Mouse (Mus musculus) hindbrain, embryonic 14.5 days (tissue): ENCODE measurements around the gene Il17ra. TPM values are rescaled to one million over a fixed set of nuclear protein-coding genes. Genes with fewer than 3 reads are reported as not detected.

Source experiments
- ATAC-seq: fragments of 200-750 bp; cut with Nextera tagmentation; 2 replicates; pipeline ENCODE4 v1.8.0; 2017; ENCODE audit warnings: moderate number of reproducible peaks, mild to moderate bottlenecking, moderate TSS enrichment, moderate library complexity; ENCODE audit not compliant: low FRiP score
- DNase-seq: peaks from one replicate; pipeline ENCODE4 v3.0.0-alpha.2; 2015; ENCODE audit warnings: low spot score
- H3K27ac ChIP-seq: fragments of 300-500 bp; sonication (generic); 2 replicates; pipeline ENCODE4 v1.5.1; 2014; ENCODE audit warnings: mild to moderate bottlenecking, moderate library complexity
- H3K27me3 ChIP-seq: fragments of 300-500 bp; sonication (generic); 2 replicates; pipeline ENCODE4 v1.6.1; 2014; ENCODE audit warnings: mild to moderate bottlenecking, low read length, mixed read lengths; ENCODE audit not compliant: control insufficient read depth, insufficient read depth
- H3K36me3 ChIP-seq: fragments of 300-500 bp; sonication (generic); replicated peaks from 2 replicates; pipeline ENCODE4 v1.6.1; 2014; ENCODE audit not compliant: control insufficient read depth, insufficient read depth
- H3K4me1 ChIP-seq: fragments of 300-500 bp; sonication (generic); replicated peaks from 2 replicates; pipeline ENCODE4 v1.6.1; 2014; ENCODE audit warnings: antibody characterized with exemption, low read length, mixed read lengths; ENCODE audit not compliant: control insufficient read depth, insufficient read depth
- H3K4me2 ChIP-seq: fragments of 300-500 bp; sonication (generic); replicated peaks from 2 replicates; pipeline ENCODE4 v1.6.1; 2014; ENCODE audit warnings: mild to moderate bottlenecking, moderate library complexity
- H3K4me3 ChIP-seq: fragments of 300-500 bp; sonication (generic); replicated peaks from 2 replicates; pipeline ENCODE4 v1.5.1; 2014; ENCODE audit warnings: mild to moderate bottlenecking, low read length
- H3K9ac ChIP-seq: fragments of 300-500 bp; sonication (generic); 2 replicates; pipeline ENCODE4 v1.6.1; 2014
- H3K9me3 ChIP-seq: fragments of 300-500 bp; sonication (generic); 2 replicates; pipeline ENCODE4 v1.6.1; 2016; ENCODE audit warnings: low read length; ENCODE audit not compliant: control insufficient read depth
- whole genome bisulfite sequencing: fragments of 180-500 bp; shearing (Covaris S2); extraction: QIAGEN DNeasy Blood & Tissue Kit; methylation state at CpG from one replicate; pipeline ENCODE4 v1.1.7; 2014; 5-methylcytosine and 5-hydroxymethylcytosine counted together
- polyA plus RNA-seq: library from polyadenylated mRNA; unstranded; fragments of >200 nt; fragmentation: Nextera tagmentation; extraction: Ambion mirVana; gene quantifications from 2 replicates; pipeline ENCODE4 v1.2.1, GENCODE M21; 2014

Gene Il17ra
- polyA plus RNA-seq, 1 experiment from 2014 or later, result 3.6 TPM

DNA sequence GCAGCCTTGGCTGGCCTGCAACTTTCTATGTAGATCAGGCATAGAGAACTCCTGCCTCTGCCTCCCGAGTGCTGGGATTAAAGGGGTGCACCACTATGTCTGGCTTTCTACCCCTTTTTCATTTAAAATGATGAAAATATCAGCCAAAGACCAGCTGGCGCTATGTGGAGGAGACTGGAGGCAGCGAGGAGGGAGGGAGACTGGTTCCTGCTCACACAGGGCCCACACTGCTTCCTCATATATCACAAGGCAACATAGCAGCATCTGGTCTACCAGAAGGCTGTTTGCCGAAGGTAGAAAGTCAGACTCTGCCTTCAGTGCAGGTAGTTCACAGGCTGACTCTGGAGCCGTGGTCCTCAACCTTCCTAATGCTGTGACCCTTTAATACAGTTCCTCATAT lies 17.3 kb downstream of the Il17ra start:
- DNase-seq (no peak), ATAC-seq (no peak)
- 94% methylated on average over 5 of the region's 5 CpGs for WGBS
- Histone ChIP-seq H3K4me3 (no peak overlapping the region), H3K4me1 (no peaks in the 10 kb centered on the region), H3K27ac (no peak overlapping the region), H3K36me3 (0 out of 2 replicates have a peak, but pooled peaks cover 3% of the 10 kb centered on the region), H3K9ac (no peak overlapping the region), H3K9me3 (no peaks in the 10 kb centered on the region), H3K4me2 (no peak overlapping the region), H3K27me3 (no peaks in the 10 kb centered on the region)

DNA sequence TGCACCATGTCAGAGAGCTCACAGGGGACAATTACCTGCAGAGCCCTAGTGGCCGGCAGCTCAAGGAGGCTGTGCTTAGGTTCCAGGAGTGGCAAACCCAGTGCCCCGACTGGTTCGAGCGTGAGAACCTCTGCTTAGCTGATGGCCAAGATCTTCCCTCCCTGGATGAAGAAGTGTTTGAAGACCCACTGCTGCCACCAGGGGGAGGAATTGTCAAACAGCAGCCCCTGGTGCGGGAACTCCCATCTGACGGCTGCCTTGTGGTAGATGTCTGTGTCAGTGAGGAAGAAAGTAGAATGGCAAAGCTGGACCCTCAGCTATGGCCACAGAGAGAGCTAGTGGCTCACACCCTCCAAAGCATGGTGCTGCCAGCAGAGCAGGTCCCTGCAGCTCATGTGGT lies 18.5 kb downstream of the Il17ra start:
- H3K4me3 ChIP-seq, result no peak overlapping the region
- H3K9me3 ChIP-seq, result no peaks in the 10 kb centered on the region
- no peaks in the 10 kb centered on the region for H3K4me1 ChIP-seq
- H3K27ac ChIP-seq, result no peak overlapping the region
- ATAC-seq (no peak), DNase-seq (no peak)
- 85% methylated on average over 6 of the region's 6 CpGs for WGBS
- H3K27me3 ChIP-seq, result no peaks in the 10 kb centered on the region
- H3K36me3 ChIP-seq, result 0 out of 2 replicates have a peak, but pooled peaks cover 3% of the 10 kb centered on the region
- H3K4me2 ChIP-seq, result no peak overlapping the region
- H3K9ac ChIP-seq, result no peak overlapping the region

DNA sequence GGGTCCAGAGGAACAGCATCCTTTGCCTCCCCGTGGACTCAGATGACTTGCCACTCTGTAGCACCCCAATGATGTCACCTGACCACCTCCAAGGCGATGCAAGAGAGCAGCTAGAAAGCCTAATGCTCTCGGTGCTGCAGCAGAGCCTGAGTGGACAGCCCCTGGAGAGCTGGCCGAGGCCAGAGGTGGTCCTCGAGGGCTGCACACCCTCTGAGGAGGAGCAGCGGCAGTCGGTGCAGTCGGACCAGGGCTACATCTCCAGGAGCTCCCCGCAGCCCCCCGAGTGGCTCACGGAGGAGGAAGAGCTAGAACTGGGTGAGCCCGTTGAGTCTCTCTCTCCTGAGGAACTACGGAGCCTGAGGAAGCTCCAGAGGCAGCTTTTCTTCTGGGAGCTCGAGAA lies 19.0 kb downstream of the Il17ra start:
- ATAC-seq, result no peak
- Histone ChIP-seq H3K4me1 (no peaks in the 10 kb centered on the region), H3K4me2 (no peak overlapping the region), H3K36me3 (0 out of 2 replicates have a peak, but pooled peaks cover 3% of the 10 kb centered on the region), H3K9me3 (no peaks in the 10 kb centered on the region), H3K4me3 (no peak overlapping the region), H3K27ac (no peak overlapping the region), H3K27me3 (no peaks in the 10 kb centered on the region), H3K9ac (no peak overlapping the region)
- 96% methylated on average over 14 of the region's 14 CpGs for WGBS
- no peak for DNase-seq

- Histone ChIP-seq H3K4me1 (no peaks in the 10 kb centered on the region), H3K36me3 (0 out of 2 replicates have a peak, but pooled peaks cover 3% of the 10 kb centered on the region), H3K4me3 (no peak overlapping the region), H3K9me3 (no peaks in the 10 kb centered on the region), H3K27me3 (no peaks in the 10 kb centered on the region), H3K27ac (no peak overlapping the region), H3K9ac (no peak overlapping the region), H3K4me2 (no peak overlapping the region)
- 41% methylated on average over 6 of the region's 6 CpGs for WGBS
- no peak for DNase-seq
- ATAC-seq, result no peak
These were observed 19.7 kb downstream of the Il17ra start for GRCm38 (mm10) chr6:120482756-120483155.

DNA sequence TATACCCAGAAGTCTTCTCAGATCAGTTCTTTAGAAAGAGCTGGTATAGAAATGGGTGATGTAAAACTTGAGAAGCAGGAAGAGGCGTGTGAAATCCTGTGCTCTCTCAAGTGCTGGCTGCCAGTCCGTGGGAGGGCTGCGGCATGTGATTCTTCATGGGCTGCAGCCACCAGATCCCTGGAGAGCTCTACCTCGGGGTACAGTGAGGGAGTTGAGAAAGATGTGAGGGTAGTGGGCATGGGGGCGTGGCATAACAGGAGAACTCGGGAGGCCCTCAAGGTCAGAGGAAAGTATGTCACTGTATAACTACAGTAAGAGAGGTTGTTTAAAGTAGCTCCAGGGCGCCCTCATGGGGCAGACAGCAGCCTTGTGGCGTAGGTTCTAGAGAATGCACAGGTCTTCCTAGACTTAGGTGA lies 20.2 kb downstream of the Il17ra start:
- no peaks in the 10 kb centered on the region for H3K9me3 ChIP-seq
- no peak overlapping the region for H3K4me3 ChIP-seq
- 41% methylated on average over 8 of the region's 8 CpGs for WGBS
- no peak overlapping the region for H3K9ac ChIP-seq
- no peaks in the 10 kb centered on the region for H3K27me3 ChIP-seq
- no peaks in the 10 kb centered on the region for H3K4me1 ChIP-seq
- H3K36me3 ChIP-seq, result 0 out of 2 replicates have a peak, but pooled peaks cover 3% of the 10 kb centered on the region
- peak; percentile 26; the same call in 1 of the 2 replicates for ATAC-seq
- no peak overlapping the region for H3K27ac ChIP-seq
- H3K4me2 ChIP-seq, result no peak overlapping the region
- no peak for DNase-seq

GRCm38 (mm10) chr6:120485038-120485437 lies 22.0 kb downstream of the Il17ra start:
- H3K27me3 ChIP-seq, result no peaks in the 10 kb centered on the region
- H3K9me3 ChIP-seq, result no peaks in the 10 kb centered on the region
- no peaks in the 10 kb centered on the region for H3K36me3 ChIP-seq
- DNase-seq, result no peak
- no peak for ATAC-seq
- 82% methylated on average over 3 of the region's 3 CpGs for WGBS
- no peak overlapping the region for H3K4me2 ChIP-seq
- H3K27ac ChIP-seq, result no peak overlapping the region
- no peak overlapping the region for H3K9ac ChIP-seq
- peaks cover 7% of the 10 kb centered on the region for H3K4me1 ChIP-seq
- no peak overlapping the region for H3K4me3 ChIP-seq

DNA sequence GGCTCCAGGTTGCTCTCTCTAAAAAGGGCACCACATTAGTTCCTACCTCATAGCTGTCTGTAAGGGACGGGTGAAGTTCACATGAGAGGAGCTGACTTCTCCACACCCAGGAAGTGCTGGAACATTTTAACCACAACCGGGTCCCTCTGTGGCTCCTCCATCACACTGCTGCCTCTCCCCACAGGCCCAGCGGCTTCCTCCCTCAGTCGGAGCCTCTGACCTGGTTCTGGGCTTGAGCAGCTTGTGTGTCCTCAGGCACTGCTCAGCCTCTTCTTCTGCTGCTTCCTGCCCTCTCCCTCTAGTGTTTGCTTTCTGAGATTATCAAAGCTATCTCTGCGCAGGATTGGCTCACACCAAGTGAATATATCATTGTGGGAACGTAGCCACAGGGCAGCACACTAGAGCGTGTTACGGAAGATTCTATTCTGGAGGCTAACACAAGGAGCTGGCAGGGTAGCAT lies 23.0 kb downstream of the Il17ra start:
- 66% methylated on average over 8 of the region's 8 CpGs for WGBS
- H3K4me1 ChIP-seq, result peaks cover 18% of the 10 kb centered on the region
- H3K36me3 ChIP-seq, result no peaks in the 10 kb centered on the region
- no peak overlapping the region for H3K4me2 ChIP-seq
- DNase-seq (no peak), ATAC-seq (no peak)
- H3K27ac ChIP-seq, result no peak overlapping the region
- H3K9me3 ChIP-seq, result no peaks in the 10 kb centered on the region
- H3K27me3 ChIP-seq, result no peaks in the 10 kb centered on the region
- H3K9ac ChIP-seq, result no peak overlapping the region
- H3K4me3 ChIP-seq, result no peak overlapping the region

GRCm38 (mm10) chr6:120488647-120489046 lies 25.6 kb downstream of the Il17ra start:
- Histone ChIP-seq H3K4me2 (no peak overlapping the region), H3K36me3 (no peaks in the 10 kb centered on the region), H3K4me1 (peaks cover 36% of the 10 kb centered on the region), H3K4me3 (no peak overlapping the region), H3K9ac (no peak overlapping the region), H3K27me3 (no peaks in the 10 kb centered on the region), H3K9me3 (no peaks in the 10 kb centered on the region), H3K27ac (no peak overlapping the region)
- DNase-seq, result no peak
- WGBS, result 87% methylated on average over 3 of the region's 3 CpGs
- no peak for ATAC-seq

- WGBS, result 64% methylated on average over 2 of the region's 2 CpGs
- Histone ChIP-seq H3K4me1 (peaks cover 36% of the 10 kb centered on the region), H3K27ac (no peak overlapping the region)
These were observed 26.4 kb downstream of the Il17ra start for GRCm38 (mm10) chr6:120489461-120489860.

GRCm38 (mm10) chr6:120491064-120491463 lies 28.0 kb downstream of the Il17ra start:
- Histone ChIP-seq H3K4me1 (peaks cover 36% of the 10 kb centered on the region), H3K9ac (peak overlapping the region; percentile 85; the same call in 1 of the 2 replicates), H3K4me2 (peak overlapping the region; percentile 70), H3K27me3 (no peaks in the 10 kb centered on the region), H3K36me3 (no peaks in the 10 kb centered on the region), H3K27ac (no peak overlapping the region), H3K9me3 (no peaks in the 10 kb centered on the region), H3K4me3 (peak overlapping the region; percentile 81)
- DNase-seq (no peak), ATAC-seq (no peak)
- 33% methylated on average over 7 of the region's 7 CpGs for WGBS

More at GRCm38 (mm10) chr6:120489461-120489860, 26.4 kb downstream of the Il17ra start:
- Histone ChIP-seq H3K4me2 (0 out of 2 replicates have a peak overlapping the region, but pooled peaks have one; percentile 70), H3K9me3 (no peaks in the 10 kb centered on the region), H3K27me3 (no peaks in the 10 kb centered on the region), H3K36me3 (no peaks in the 10 kb centered on the region), H3K9ac (no peak overlapping the region), H3K4me3 (no peak overlapping the region)
- DNase-seq (no peak), ATAC-seq (no peak)
